Mouse (Mus musculus) adrenal gland, adult 18-20 months (tissue): ENCODE measurements around the gene Brd1. TPM values are rescaled to one million over a fixed set of nuclear protein-coding genes. Genes with fewer than 3 reads are reported as not detected.
"Not testable (repeated sequence)": the region's sequence is repeated elsewhere in the genome, so short reads cannot be mapped to it uniquely, and the experiment has no call there.

Experiments
- DNase-seq, 2 experiments: peaks; one replicate each; pipeline ENCODE4 v3.0.0; 2021 to 2022; ENCODE audit warnings: low spot score in 2 of 2
- long read RNA-seq, 2 experiments: library from polyadenylated mRNA; stranded (forward); transcript quantifications; one replicate each; pipeline ENCODE4 v2.0.0; 2021
- total RNA-seq, 2 experiments: library from RNA; stranded (reverse); gene quantifications; 1 replicate in 1 of 2; 2 replicates in 1 of 2; pipeline ENCODE4 v1.2.3; 2021

Gene Brd1
- total RNA-seq = 10 to 100 TPM; 48.0 to 52.7 TPM
- long read RNA-seq, experiment 1, partial matches to known transcripts = 8 of 16 reads
- long read RNA-seq, experiment 1, other reads (novel, unspliced or antisense) = 8 of 16 reads
- long read RNA-seq, experiment 2, partial matches to known transcripts = 15 of 20 reads
- long read RNA-seq, experiment 2, other reads (novel, unspliced or antisense) = 5 of 20 reads

DNA sequence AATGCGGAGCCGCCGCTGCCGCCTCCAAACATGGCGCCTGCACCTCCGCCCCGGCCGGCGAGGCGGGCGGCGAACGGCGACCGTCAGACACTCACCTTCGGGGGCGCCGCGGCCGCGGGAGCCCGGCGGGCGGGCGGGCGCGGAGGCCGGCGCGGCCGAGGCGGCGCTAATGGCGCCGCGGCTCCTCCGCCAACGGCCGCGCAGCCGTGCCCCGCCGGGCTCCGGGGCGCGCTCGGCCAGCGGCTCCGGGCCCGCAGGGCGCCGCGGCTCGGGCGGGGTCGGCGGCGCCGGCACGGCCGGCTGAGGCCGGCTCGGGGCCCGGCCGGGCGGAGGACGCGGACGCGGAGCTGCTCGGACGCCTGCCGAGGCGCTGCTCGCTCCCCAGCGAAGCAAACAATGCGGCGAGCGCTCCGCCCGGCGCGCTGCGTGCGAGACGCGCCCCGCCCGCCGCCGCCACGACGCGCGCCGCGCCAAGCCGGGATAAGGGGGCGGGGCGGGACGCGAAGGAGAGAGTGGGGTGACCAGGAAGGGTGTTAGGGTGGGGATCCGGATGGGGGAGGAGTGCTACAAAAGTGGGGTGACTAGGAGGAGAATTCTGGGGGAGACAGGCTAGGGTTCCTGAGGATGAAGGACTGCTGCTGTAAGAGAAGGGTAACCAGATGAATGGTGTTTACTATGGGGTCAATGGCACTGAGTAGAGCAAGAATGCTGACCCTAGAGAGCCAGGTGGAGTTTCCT is at the start of gene Brd1:
TSS of gene Brd1 (minus strand) at position 400 of the 738 bp plus-strand sequence.
- DNase-seq = peak; percentile 86 to 89

DNA sequence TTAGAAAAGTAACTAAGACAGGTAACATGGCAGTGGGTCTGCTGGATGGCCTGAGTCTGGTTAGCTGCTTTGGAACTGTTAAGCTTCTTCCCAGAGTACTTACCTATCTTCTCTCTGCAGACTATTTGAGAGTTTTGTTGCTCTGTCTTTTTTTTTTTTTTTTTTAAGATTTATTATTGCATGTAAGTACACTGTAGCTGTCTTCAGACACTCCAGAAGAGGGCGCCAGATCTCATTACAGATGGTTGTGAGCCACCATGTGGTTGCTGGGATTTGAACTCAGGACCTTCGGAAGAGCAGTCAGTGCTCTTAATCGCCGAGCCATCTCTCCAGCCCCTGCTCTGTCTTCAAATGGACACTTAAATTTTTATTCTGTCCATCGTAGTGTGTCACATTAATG is 40.6 kb upstream of the Brd1 start:
- not testable (repeated sequence) for DNase-seq

DNA sequence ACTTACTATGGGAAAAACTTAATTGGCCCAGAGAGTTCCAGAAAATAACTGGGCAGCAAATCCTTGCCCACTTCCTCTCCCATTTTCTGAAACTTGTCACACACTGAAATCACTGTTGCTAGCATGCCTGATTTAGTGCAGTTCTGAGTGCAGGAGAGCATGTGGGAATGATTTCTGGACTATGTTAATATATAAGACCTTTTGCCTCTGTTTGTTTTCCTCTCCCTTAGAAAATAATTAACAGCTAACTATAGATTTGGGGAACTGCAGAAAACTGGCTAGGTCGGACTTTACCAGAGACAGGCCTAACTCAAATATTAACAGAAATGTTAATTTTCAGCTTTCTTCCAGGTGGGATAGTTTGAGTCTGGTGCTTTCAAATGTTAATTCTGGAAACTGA is 34.5 kb upstream of the Brd1 start:
- no peak for DNase-seq

DNA sequence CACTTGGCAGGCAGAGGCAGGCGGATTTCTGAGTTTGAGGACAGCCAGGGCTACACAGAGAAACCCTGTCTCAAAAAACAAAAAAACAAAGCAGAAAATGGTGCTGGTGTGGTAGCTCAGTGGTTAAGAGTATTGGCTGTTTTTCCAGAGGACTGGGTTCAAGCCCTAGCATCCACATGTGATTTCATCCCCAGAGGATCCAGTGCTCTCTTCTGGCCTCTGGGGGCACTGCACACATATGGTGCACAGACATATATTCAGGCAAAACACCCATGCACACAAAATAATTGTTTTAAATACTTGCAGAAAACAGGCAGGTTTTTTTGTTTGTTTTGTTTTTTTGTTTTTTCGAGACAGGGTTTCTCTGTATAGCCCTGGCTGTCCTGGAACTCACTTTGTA is 32.1 kb upstream of the Brd1 start:
- DNase-seq = not testable (repeated sequence)

DNA sequence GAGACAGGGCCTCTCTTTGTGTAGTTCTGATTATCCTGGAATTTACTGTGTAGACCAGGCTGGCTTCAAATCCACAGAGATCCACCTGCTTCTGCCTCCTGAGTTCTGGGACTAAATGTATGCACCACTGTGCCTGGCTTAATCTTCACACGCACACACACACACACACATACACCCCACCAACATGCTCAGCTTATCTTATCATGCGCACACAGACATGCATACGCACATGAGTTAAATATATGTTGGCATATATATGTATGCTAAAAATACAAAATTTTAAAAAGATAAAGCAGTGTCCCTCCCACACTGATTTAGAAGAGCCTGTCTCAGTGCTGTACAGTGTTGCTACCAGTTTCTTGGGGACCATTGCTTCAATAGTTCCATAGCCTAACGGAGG is 27.5 kb upstream of the Brd1 start:
- no peak for DNase-seq

DNA sequence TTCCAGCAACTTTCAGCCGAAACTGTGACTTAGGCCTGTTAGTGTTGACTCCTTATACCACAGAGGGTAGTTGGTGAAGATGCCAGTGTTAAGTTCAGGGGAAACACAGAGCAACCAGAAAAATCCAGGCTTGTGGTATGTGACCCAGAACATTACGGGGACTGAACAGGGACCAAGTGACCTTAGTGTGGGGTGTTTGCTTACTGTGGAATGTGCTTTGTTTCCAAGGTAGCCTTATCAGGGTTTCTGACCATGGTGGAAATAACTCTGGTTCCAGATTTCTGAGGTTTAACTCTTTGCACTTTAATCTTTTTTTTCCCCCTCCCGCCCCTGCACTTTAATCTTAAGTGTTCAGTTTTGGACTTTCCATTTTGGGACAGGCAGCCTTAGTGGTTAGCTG is 24.0 kb upstream of the Brd1 start:
- DNase-seq = no peak

DNA sequence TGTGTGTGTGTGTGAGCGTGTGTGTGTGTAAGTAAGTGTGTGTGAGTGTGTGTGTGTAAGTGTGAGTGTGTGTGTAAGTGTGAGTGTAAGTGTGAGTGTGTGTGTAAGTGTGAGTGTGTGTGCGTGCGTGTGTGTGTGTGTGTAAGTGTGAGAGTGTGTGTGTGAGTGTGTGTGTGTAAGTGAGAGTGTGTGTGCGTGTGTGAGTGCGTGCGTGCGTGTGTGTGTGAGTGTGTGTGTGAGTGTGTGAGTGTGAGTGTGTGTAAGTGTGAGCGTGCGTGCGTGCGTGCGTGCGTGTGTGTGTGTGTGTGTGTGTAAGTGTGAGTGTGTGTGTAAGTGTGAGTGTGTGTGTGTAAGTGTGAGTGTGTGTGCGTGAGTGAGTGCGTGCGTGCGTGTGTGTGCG is 21.7 kb upstream of the Brd1 start:
- no peak for DNase-seq

DNA sequence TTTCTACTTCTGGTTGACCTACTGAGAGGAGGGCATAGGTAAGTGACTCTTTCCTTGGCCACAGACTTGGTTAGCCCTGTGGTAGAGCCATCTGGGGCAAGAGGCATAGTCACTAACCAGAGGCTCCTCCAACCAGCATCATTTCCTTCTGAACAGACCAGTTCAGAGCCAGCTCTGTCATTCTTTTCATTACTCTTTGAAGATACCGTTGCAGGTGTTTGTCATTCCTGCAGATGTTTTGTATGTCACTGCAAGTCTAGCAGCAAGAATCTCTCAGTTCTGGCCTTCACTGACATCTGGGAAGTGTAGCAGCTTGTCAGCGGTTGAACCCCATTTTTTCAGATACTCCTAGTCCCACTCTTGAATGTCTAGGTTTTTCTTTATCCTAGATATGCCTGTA is 20.9 kb upstream of the Brd1 start:
- no peak for DNase-seq

DNA sequence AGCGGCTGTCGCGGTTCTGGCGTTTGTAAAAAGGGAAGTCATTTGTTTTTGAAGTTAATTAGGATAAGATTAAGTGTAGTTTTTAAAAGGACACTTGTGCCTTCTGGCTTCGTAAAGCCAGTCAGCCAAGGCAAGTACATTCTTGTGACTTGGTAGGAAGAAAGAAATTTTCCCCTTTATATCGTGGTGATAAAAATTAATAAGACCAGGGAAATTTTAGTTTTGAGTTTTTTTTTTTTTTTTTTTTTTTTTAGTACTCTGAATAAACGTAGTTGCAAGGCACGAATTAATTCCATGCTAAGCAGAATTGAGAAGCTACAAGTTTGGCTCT is 18.3 kb upstream of the Brd1 start:
- no peak for DNase-seq

DNA sequence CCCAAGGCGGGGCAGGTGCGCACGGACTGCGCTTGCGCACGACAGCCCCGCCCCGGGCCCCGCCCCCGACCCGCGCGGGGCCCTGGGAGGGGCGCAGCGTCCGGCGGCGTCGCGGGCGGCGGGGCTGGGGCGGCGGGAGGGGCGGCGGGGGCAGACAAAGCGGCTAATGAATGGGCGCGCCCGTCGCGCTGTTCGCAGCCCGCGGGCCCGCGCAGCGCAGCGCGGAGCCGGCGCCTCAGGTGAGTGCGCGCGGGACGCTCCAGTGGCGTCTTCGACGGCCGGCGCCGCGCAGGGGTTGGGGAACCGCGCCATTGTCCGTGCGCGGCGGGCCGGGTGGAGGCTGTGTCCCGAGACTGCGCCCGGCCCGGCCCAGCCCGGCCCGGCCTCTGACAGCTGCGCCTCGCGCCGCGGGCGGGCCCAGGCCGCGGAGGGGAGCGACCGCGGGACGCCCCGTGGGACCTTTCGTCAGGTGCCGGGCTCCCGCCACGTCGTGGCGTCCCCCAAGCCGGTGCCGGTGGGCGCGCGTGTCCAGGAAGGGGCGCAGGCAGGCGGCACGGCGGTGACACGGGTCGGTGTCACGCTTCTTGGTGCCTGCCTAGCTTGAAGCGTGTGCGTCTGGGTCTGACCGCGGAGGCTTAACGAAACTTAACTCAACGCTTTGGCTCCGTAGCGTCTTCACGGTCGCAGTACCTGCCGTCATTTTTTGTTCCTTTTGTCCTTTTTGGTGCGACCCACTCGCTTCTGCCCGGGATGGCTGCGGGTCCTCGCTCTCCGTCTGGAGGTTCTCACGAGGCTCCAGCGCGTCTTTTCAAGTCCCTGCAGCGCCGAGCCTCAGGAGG is 17.8 kb upstream of the Brd1 start, which contains the start of gene Zbed4:
TSS of gene Zbed4 (plus strand) at position 97 of the 839 bp plus-strand sequence.
- peak in 1 of 2 experiments; percentile 65 for DNase-seq

DNA sequence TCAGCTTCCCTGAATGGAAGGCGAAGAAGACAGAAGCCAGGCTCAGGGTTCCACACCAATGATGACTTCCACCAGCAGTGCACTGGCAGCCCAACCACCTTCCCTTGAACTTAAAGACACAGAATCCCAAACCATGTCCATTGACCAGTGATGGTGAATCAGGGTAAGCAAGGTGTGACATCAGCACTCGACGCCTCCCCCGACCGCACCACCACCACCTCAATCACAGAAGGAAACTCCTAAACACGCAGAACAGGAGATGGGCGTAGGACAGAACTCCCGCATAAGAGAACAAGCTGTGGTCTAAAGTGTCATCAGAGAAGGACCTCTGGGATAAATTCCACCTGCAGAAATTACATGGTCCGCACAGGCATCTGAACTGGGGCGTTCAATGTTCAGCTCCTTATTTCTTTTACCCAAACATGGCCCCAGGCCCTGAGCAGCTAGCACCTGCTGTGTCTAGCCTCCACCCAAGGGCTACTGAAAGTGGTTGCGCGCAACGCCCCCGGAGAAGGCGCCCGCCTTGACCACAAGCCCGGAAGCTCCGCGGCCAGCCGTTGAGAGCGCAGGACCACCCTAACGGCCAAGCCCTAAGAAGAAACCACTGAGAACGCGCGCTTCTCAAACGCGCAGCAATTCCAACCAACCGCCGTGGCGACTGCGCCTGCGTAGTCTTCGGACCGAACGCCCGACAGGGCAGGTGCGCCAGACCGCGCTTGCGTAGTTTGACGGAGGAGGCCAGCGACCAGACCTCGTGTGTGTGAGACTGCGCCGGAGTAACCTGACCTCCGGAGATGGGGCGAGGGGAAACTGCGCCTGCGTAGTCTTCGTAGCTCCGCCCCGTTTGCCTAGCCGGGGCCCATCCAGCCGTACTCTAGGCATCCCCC is 16.9 kb upstream of the Brd1 start:
- DNase-seq = peak; percentile 95 to 98

DNA sequence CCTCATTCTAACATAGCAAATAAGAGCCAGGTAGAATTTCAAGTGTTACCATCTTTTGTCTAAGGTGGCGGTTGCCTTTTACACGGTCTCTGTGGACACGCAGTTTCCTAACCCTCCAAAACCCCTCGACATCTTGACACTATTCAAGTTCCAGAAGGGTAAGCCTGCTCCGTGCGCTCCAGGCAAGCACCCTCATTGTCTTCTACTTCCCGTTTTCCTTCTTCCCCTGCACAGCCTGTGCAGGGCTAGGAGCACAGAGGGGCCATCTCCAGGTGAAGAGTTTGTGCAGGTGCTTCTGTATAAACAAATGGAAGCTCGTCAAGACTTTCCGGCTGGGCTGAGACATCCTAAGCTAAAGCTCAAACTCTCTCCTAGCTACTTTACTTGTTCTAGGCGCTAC is 16.0 kb upstream of the Brd1 start:
- DNase-seq = no peak

DNA sequence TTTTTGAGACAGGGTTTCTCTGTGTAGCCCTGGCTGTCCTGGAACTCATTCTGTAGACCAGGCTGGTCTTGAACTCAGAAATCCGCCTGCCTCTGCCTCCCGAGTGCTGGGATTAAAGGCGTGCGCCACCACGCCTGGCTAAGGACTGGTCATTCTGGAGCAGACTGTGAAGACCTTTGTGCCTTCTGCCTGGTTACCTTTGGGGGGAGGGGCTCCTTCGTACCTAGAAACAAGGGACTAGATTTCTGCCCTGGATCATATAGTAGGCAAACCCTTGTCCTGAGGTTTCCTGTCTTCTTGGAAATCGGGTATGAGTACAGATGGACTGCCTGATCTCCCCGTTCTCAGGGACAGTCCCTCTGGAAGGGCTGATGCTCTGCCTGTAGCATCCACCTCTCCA is 15.6 kb upstream of the Brd1 start:
- not testable (repeated sequence) for DNase-seq

DNA sequence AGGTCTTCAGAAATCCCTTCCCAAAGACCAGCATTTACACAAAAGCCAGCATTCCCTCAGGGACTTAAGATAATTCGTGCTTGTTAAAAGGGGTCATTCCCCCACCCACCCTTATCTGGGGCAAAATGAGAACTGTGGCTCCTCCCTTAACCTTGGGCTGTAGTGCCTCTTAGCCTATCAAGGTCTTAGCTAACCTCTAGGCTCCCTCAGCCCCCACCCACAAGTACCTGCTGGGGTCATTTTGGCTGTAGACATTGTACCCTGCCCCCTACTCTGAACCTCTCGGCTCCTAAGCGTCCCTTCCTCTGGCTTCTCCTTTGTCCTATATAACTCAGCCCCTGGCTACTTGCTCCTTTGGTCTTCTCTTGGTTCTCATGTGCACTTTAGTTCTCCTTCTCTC is 11.9 kb upstream of the Brd1 start:
- DNase-seq = no peak

DNA sequence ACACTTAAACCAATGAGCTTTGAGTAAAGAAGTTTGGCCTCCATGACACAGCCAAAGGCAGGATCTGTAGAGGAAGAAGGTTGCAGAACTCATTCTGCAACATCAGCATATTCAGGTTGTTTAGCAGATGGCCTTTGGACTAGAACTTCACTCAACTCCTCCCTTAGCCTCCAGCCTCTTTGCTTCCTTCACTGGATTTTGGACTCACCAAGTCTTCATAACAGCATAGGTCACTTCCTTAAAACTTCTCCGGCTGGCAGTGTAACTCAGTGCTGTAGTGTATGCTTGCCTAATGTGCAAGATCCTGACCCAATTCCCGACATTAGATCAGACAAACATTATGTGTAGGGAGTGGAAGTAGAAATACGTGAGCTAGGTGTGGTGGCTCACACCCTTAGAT is 11.3 kb upstream of the Brd1 start:
- no peak for DNase-seq

DNA sequence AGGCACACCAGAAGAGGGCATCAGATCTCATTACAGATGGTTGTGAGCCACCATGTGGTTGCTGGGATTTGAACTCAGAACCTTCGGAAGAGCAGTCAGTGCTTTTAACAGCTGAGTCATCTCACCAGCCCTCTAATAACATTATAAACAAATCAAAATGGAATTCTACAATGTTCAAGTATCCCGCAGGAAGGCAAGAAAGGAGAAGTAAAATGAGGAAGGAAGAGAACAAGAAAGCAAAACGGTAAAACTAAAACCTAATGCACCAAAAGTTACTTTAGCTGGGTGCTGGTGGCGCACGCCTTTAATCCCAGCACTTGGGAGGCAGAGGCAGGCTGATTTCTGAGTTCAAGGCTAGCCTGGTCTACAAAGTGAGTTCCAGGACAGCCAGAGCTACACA is 9.3 kb upstream of the Brd1 start:
- DNase-seq = not testable (repeated sequence)

DNA sequence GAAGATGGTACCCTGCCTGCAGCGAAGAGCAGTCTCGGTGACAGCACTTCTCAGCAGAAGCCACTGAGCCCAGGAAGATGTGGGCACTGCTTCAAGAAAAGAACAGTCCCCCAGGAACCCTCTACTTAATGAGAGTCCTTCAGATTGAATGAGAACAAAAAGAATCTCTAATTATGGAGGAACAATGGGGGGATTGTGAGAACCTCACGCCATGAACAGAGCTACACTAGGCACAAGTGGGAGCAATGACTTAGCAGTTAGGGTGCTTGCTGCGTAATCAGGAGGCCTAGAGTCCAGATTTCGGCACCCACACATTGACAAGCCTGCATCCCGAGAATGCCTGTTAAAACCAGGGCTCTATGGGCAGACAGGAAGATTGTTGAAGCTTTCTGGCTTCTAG is 7.3 kb upstream of the Brd1 start:
- no peak for DNase-seq

DNA sequence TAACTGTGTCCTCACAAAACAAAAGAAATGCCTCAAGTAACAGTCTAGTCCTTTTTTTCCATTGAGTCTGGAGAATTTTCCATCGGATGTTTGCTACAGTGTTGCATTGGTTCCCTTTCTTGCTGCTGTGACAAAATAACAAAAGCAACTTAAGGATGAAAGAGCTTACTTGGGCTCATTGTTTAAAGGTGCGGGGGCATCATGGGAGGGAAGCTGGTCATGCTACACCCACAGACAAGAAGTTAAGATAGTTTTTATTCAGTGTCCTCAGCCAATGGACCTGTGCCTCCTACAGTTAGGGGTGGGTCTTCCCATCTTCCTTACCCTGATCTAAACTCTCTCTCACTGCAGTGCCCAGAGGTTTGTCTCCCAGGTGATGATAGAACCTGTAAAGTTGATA is 4.4 kb upstream of the Brd1 start:
- no peak for DNase-seq

DNA sequence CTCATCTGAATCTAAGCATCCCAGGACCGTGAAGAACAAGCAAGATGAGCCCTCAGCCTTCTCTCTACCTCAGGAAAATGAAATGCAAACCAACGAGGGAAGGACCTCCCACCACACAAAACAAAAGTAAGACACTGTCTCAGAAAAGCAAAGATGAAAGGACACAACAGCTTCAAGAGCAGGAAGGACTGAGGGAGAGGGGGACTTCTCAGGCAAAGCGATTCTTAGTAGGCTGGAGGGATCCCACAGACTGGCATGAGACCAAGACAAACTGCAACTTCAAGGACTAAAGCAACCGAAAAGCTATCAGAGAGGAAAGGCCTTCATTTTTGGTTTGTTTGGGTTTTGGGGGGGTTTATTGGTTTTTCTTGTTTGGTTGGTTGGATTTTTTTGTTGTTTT is 2.1 kb upstream of the Brd1 start:
- DNase-seq = no peak

DNA sequence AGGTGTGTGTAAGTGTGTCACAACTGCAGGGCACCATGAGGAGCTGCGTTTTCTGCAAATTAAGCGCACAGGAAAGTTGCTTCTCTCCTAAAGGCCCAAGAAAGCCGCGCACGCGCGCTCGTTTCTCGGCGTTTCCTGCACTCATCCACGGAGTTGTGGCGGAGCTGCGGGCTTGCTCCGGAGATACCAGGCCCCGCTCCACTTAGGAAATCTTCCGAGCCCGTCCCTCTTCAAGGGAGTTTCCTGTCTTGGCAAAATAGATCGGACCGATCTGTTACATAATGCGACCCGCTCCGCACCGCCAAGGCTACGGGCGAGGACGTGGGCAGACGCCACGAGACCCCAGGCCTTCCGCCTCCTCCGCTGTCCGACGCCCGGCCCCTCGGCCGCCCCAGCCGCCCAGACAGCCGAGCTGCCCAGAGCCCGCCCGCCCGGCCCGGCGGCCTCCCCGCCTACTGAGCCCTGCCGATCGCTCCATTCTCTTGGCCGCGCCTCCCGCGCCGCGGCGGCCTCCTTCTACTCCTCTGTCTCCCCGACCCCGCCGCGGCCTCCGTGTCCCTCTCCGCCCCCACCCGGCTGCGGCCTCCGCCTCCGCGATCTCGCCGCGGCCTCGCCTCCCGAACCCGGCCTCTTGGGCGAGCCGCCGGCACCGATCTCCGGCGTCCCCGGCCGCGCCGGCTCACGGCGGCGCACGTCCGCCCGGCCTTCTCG is 837 bp downstream of the Brd1 start:
- DNase-seq = peak; percentile 72 to 76
